Mouse (Mus musculus): Measurements from ENCODE around the gene Med13l. TPM values are rescaled to one million over a fixed set of nuclear protein-coding genes. Genes with fewer than 3 reads are reported as not detected.

The Med13l gene
- total RNA-seq, 2 experiments from 2014 or later: 101 to 104 TPM

DNA sequence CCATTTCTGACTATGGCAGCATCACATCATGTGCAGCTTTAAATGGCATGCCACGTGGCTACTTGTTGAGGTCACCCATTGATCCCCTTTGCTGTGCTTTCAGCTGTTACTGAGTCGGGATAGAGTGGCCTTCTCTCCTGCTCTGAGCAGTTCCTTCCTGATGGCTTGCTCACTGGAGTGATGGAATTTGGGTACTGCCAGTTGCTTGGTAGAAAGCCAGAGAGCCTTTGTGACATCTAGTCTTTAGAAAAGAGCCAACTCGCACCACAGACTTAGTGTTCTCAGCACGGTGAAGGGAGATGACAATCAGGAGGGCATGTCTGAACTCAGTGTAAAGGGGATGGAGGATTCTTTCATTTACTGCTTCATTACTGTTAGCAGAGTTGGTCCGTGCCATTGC, 147.0 kb downstream of the Med13l start:
- DNase-seq (ENCODE audit: low spot score in 2 of 2): no peak
- intact Hi-C loops (cut with DNase I): no loop called here

DNA sequence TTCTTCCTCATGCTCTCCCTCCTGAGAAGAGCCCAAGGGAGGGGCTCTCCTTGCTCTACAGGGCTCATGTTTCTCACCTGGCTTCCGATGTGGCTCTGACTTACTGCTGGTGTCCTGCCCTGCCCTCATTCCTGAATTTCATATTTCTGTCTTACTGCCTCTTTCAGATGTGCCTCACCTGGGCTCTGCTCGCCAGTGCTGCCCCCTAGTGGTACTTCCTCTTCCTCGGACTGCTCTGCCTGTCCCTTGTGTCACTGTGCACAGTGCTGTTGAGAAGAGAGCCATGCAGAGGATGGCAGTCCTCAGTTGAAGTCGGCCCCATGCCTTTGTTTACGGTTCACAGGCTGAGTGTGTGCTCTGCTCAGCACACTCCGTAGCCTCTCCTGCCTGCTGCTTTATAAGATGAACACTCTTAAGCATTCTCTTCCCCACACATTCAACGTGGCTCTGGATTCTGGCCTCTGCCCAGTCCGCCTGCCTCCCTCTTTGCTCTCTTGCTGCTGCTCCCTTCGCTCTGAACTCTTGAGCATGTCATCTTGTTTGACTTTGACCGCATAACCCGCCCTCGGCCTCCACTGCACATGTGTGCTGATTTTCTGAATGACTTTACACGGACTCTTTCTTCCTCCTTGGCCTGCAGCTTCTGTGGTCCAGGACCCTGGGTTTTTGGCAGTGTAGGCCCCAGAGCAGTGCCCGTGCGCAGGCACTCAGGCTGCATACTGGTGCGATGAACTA, 147.9 kb downstream of the Med13l start:
- intact Hi-C loops (cut with DNase I): no loop called here

DNA sequence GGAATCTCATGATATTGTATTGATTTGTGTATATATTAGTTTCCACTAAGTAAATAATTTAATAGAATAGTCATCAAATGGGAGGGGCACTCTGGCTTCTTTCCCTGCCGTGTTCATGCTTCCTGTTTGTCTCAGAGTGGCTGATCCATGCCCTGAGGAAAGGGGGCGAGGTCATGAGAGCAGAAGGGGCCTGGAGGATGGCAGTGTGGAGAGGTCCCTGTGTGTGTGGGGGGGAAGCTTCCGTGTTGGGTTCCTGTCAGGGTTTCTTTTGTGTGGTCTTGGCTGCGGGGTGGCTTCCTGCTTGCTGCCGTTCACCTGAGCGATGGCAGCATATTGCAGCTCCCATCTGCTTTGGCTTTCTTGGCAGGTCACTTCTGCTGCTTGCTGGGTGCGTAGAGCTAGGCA, 149.4 kb downstream of the Med13l start:
- intact Hi-C loops (cut with DNase I): no loop called here
- DNase-seq (ENCODE audit: low spot score in 2 of 2): no peak

More for the DNA sequence above, 147.9 kb downstream of the Med13l start:
- DNase-seq (ENCODE audit: low spot score in 2 of 2): peak; percentile 65 to 68

DNA sequence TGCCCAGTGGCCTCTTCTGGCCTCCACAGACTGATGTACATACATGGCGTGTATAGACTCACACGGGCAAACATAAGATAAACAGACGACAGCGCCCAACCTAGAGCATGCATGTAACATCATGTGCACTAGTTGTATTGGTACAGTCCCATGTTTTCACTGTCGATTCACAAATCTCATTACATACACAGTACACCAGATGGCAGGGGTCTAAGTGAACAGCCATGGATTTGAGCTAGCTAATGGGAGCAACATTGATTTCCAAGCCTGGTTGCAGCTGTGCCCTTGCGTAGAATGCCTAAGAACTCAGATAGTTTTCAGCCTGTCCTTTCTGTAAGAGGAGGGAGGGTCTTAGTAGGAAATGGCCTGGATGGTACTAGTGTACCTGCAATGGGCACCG, 155.0 kb downstream of the Med13l start:
- no peak for DNase-seq (ENCODE audit: low spot score in 2 of 2)
- intact Hi-C loops (cut with DNase I): no loop called here

DNA sequence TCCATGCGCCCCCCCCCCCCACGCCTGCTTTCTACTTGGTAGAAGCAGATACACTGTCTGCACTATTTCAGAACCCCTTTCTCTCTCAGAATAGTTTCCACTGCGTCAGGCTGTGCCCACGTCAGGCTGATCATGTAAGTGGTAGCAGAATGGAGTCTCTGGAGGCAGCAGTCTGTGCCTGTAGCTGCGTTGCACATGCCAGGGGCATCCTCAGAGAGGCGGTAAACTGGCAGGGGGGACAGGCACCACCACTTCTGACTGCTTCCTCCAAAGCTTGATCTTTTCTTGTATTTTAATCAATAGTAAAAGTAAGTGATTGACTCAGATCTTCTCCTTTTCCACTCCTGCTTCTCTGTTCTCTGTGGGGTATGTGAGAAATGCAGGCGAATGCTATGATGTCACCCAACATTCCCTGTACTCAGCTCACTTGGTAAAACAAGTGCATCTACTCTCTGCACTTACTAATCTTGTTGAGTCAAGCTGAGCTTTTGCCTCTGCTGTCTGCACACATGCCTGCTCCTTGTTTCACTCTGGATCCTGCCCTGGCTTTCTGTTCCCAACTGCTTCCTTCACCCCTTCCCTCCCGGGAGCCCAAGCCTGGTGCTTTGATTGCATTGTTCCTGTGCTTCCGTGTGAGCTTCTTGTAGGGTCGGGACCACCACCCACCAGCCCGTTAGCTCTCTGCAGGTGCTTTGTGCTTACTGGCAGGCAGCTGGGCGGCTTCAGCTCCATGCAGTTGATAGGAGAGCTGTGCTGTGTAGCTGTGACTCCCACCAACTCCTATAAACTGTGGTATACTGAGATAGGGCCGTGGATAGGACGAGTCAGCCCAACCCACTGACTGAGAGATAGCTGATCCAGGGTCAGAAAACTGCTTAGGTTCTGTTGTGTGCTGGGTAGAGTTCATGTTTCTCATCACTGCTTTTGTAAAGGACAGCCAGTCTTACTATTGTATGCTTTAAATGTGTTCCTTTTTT, 156.1 kb downstream of the Med13l start:
- intact Hi-C loops (cut with DNase I): no loop called here

DNA sequence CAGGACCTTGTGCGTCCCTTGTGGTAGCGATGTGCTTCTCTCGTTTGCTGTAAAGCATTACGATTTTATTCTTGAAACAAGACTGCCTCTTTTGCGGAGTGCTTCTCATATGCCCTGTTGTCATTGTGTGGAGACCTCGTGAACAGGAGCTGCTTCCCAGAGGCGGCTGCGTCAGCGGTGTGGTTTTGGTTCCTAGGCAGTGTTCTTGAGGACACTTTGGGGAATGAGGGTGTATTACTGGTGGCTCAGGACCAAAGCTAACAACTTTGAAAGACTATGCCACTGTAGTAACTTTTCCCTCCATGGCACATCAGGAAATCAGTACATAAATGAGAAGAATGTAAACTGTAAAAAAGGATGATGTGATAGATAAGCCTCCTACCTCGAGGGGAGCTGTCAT, 157.0 kb downstream of the Med13l start:
- DNase-seq (ENCODE audit: low spot score in 2 of 2): no peak
- intact Hi-C loops (cut with DNase I): no loop called here

More for the DNA sequence above, 156.1 kb downstream of the Med13l start:
- DNase-seq (ENCODE audit: low spot score in 2 of 2): peak; percentile 37 to 87

DNA sequence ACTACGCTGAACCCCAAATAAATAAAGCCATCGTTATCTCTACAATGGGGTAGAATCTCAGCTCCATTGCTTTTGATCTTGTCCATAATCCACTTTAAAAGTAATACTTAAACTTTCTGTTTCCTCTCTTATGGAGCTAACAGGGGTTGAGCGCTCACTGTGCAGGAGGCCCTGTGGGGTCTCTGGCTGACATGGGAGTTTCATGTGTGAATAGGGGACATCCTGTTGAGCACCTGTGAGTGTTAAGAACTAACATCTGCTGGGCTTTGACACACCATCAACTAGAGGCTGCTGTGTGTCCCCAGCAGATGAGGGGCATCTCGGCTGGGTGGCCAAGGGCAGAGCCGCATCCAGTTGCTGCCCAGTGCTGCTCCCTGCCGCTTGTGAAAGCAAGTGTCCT, 157.6 kb downstream of the Med13l start:
- intact Hi-C loops (cut with DNase I): no loop called here
- DNase-seq (ENCODE audit: low spot score in 2 of 2): no peak

DNA sequence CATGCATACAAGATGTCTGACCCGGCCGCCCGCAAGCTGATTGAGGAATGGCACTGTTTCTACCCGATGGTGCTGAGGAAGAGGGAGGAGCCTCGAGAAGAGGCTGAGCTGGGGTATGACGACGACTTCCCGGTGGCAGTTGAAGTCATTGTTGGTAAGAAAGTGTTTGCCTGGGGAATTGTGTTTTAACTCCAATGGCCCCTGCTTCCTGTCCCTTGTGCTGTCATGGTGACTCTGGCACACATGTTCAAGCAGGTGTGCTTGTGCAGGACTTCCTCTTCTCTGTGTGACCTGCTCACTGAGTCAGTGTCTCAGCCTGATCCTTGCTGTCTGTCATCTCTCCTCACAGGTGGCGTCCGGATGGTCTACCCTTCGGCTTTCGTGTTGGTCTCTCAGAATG, 160.9 kb downstream of the Med13l start:
- intact Hi-C loops (cut with DNase I): no loop called here

DNA sequence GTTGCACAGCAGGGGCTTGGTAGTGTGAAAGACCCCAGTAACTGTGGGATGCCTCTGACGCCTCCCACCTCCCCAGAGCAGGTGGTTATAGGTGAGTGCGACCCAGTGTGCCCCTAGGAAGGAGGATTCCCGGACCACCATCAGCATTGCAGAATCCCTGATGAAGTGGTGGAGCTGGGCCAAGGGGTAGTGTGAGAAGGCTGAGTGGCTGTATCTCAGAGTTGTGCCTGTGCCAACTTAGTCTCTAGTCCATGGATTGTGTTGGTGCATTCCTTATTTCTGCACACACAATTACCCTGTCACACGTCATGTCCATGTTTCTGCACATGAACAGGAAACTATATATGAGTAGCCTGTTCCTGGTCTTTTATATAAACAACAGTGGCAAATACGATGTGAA, 161.4 kb downstream of the Med13l start:
- intact Hi-C loops (cut with DNase I): no loop called here
- no peak for DNase-seq (ENCODE audit: low spot score in 2 of 2)

More for the DNA sequence above, 160.9 kb downstream of the Med13l start:
- DNase-seq (ENCODE audit: low spot score in 2 of 2): no peak

DNA sequence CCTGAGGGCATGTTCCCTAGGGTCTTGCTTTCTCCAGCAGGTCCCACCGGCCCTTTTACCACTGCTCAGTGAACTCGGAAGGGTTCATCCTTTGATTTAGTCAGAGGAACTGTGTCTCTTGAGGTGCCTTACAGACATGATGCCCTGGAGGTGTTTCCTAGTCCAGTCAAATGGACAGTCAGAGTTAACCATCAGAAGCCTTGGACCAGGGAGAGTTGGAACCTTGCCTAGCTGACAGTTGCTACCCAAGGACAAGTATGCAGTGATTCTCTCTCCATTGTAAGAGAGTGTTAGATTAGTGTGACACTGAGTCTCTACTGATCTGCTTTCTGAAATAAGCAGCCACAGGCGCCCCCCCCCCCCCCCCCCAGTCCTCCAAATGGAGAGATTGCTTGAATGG, 162.0 kb downstream of the Med13l start:
- intact Hi-C loops (cut with DNase I): no loop called here
- no peak for DNase-seq (ENCODE audit: low spot score in 2 of 2)

DNA sequence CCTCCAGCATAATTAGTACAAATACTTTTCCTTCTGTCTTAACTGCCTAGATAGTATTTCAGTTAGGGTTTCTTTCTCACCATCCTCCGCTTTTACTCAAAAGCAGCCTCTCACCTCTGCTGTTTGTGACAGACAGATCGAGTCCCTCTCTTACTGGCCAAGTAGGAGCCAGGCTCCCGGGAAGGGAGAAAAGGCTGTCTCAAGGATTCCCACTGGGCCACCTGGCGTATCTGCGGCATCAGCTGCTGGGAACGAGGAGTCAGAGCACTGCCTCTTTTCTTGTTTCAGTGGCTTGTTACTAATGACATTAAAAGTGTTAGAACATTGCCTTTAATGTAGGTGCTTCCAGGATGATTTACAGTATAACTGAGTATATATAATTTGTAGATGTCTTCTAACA, 164.9 kb downstream of the Med13l start:
- DNase-seq (ENCODE audit: low spot score in 2 of 2): no peak
- intact Hi-C loops (cut with DNase I): no loop called here

DNA sequence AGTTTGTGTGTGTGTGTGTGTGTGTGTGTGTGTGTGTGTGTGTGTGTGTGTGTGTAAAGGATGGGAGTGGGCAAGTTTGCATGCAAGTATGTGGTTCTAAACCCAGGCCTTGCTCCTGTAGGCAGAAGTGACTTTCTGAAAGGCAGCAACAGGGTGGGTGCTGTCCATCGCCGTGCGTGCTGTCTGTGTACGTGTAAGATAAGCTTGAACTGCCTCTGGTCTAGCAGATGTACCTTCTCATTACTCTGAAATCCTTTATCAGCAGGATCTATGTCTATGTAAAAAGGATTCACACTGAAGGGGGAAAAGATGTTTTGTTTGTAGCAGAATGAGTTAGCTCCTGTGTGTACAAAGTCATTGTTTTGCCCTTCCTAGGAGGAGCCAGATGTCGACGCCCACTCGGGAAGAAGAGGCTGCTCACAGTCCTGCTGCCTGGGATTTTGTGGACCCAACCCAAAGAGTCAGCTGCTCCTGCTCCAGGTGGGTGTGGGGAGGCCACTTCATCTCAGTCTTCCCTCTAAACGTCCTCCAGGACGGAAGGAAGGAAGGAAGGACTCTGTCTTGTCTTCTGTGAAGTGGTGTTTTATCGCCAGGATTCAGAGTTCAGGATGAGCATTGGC, 165.5 kb downstream of the Med13l start:
- DNase-seq (ENCODE audit: low spot score in 2 of 2): peak in 1 of 2 experiments; percentile 32
- intact Hi-C loops (cut with DNase I): no loop called here

DNA sequence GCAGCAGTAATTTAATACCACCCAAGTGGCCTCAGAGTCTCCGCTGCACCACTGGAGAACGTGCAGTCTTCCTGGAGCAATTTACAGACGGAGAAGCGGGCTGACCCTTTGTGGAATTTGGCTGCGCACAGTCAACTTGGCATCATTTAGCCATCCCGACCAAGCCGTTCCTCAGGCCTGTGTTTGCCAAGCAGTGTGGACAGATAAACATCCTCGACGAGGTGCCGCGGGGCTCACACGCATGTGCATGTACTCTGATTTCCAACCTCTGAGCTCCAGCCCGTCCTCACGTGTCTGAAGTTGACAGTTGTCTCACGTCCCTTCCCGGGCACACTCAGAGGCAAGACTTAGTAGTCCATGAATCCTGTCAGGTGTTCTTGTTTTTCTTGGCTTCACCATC, 166.9 kb downstream of the Med13l start:
- no peak for DNase-seq (ENCODE audit: low spot score in 2 of 2)
- intact Hi-C loops (cut with DNase I): no loop called here

DNA sequence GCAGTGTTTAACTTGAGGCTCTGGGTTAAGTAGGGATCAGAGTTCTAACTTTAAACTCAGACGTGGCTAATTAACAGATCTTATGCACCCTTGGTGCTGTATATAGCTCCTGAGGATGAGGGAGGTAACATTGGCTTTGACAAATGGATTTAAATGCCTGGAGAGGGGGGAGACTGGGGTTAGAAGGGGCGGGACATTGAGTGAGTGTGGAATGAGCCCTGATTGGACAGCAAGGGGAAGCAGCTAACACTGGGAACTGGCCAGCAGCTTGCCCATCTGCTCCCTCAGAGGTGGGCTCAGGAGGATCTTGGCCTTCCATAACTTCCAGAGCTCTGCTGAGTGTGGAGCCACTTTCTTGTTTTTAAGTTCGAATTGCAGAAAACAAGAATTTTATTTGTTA, 171.7 kb downstream of the Med13l start:
- DNase-seq (ENCODE audit: low spot score in 2 of 2): no peak
- intact Hi-C loops (cut with DNase I): no loop called here

DNA sequence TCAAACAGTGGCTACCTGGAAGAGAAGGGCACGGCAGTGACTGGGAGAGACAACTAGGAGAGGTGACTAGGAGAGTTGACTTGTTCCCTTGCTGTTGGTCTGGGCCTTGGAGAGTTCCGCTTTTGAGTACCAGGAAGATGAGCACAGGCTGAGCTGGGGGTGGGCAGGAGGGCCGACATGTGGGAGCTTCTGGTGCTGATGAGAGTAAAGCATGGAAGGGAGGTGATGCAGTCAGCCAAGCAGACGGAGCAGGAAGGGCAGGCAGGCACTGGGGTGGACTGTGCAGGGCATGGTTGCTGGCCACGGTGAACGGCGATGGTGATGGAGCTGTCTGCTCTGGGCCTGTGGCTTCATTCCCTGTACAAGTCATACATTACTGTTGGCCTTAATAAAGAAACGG, 172.2 kb downstream of the Med13l start:
- intact Hi-C loops (cut with DNase I): no loop called here
- no peak for DNase-seq (ENCODE audit: low spot score in 2 of 2)

DNA sequence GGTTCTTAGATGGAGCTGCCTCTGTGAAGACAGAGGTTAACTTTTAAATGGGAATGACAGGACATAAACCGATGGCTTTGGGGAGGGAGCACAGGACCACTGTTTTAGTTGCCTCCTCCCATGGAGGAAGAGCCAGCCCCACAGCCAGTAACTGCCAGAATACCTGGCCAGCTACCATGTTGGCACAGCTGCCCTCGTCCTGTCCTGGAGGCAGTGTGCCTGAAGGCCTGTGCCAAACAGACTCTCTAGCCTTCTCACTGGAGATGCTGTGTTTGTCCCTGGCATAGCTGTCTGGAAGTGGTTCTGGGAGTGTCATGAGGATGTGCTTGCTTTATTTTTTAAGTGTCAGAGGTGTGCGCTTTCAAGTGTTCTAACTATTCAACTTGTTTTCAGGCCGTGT, 173.1 kb downstream of the Med13l start:
- no peak for DNase-seq (ENCODE audit: low spot score in 2 of 2)
- intact Hi-C loops (cut with DNase I): no loop called here

DNA sequence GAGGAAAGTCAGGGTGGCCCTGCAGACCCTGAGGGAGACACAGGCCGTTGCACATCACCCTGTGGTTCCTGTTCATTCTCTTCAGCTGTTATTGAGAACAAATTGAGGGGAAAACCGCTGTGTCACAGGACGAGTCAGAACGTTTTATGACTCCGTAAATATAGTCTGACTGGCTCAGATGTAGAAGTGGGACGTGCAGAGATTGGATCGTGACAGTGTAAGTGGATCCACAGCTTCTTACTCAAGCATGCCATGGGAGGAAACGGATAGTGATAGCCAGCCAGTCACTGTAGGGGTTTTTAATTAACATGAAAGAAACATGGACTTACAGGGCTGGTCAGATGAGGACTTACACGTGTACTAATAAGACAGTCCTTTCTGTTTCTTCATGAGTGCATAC, 174.0 kb downstream of the Med13l start:
- intact Hi-C loops (cut with DNase I): no loop called here
- DNase-seq (ENCODE audit: low spot score in 2 of 2): no peak

DNA sequence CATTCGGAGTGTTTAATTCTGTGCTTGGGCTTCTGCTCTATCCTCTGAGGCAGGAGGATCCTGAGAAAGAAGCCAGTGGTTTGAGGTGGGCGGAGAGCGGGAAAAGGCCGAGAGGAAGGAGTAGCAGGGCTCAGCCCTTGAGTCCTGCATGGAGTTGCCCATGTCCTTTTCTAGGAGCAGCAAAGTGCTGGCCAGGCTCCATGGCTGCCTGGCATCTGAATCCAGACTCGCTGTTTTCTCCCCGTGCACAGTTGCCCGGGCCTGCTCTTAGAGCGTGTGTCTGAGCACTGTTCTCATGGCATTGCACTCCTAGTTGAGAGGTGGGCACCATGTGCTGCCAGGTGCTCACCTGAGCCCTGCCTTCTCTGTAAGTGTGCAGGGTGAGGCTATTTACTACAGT, 175.3 kb downstream of the Med13l start:
- intact Hi-C loops (cut with DNase I): loop anchor here (2.0 to 5.0 kb wide), 2 partner anchors 141 to 463 kb away; no protein-coding TSS in a partner anchor
- DNase-seq (ENCODE audit: low spot score in 2 of 2): no peak

DNA sequence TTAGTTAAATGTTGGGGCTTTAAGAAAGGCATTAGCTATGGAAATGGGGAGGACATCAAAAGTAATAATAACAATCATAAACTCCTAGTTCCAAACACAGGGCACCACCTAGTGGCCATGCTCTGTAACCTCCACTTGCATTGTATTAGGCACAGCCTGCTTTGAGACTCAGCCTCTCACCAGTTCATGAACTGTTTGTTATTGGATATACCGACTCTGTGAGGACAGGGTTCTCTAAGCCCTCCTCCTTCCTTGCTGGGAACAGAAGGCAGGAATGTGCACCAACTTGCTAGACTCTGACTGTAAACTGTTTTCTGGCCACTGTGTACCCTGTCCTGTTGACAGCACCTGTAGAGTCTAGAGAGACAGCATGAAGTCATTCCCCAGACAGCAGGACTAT, 177.1 kb downstream of the Med13l start:
- DNase-seq (ENCODE audit: low spot score in 2 of 2): no peak
- intact Hi-C loops (cut with DNase I): loop anchor here (1.0 to 5.0 kb wide), 3 partner anchors 143 to 465 kb away; no protein-coding TSS in a partner anchor

DNA sequence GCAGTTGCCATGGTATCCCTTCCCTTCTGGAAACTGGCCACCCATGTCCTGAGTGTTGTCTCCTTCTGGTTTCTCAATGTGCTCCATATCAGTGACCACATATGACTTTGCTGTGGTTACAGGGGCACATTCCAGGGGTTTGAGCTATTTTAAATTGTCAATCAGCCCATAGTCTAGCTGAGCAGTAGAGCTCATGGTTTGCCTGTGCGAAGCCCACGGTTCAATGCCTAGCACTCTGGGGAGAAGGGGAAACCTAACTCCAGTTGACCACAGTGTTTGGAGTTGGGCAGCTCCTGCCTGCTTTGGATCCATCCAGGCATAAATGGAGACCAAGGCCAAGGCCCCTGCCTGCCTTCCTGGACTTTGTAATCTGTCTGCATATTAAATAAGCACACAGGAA, 182.6 kb downstream of the Med13l start:
- DNase-seq (ENCODE audit: low spot score in 2 of 2): no peak
- intact Hi-C loops (cut with DNase I): no loop called here
